Mouse (Mus musculus) megakaryocyte-erythroid progenitor cell, adult 5-6 weeks (primary cell): Measurements from ENCODE around the gene Angptl7. TPM values are rescaled to one million over a fixed set of nuclear protein-coding genes. Genes with fewer than 3 reads are reported as not detected.

ENCODE experiments used
- ATAC-seq: replicated peaks from 2 replicates; pipeline ENCODE4 v1.8.0; 2016; ENCODE audit warnings: mild to moderate bottlenecking, inconsistent platforms; ENCODE audit not compliant: severe bottlenecking, poor library complexity, low FRiP score, low TSS enrichment
- total RNA-seq, 2 experiments: library from RNA; stranded (forward) in 1 of 2; stranded (reverse) in 1 of 2; fragments of 200-1000, 215-1000 nt in 1 of 2; fragments of >200 nt in 1 of 2; fragmentation: Nextera tagmentation in 1 of 2; gene quantifications; 2 replicates each; pipeline ENCODE4 v1.2.3; 2014 to 2017

The Angptl7 gene
- total RNA-seq, 2 experiments from 2014 or later = not detected

- ATAC-seq = no peak
Observed at GRCm38 (mm10) chr4:148461772-148462171, 38.5 kb downstream of the Angptl7 start.

GRCm38 (mm10) chr4:148460656-148461284 lies 39.5 kb downstream of the Angptl7 start:
- ATAC-seq = no peak

GRCm38 (mm10) chr4:148455477-148456025 lies 44.7 kb downstream of the Angptl7 start:
- ATAC-seq = no peak

- ATAC-seq = no peak
Observed at GRCm38 (mm10) chr4:148453707-148454106, 46.6 kb downstream of the Angptl7 start.

GRCm38 (mm10) chr4:148448853-148449245 lies 51.4 kb downstream of the Angptl7 start:
- 0 out of 2 replicates have a peak, but pooled peaks have one; percentile 13 for ATAC-seq

- ATAC-seq = peak; percentile 92
Observed at GRCm38 (mm10) chr4:148448179-148448852, 51.9 kb downstream of the Angptl7 start, which contains the start of gene Mtor. Gene Mtor (plus strand): TSS chr4:148448611.

Other genes with a start within 250 kb of the Angptl7 start
- gene Disp3, start 212.5 kb downstream of the Angptl7 start, total RNA-seq (2014; fragmentation: Nextera tagmentation) = not detected in 2 replicates
- gene Disp3, start 212.5 kb downstream of the Angptl7 start, total RNA-seq (2017) = not detected in 2 replicates
- 14.9 and 21.7 TPM in 2 replicates for gene Ubiad1, start 55.7 kb downstream of the Angptl7 start, total RNA-seq (2014; fragmentation: Nextera tagmentation)
- 10.1 and 12.9 TPM in 2 replicates for gene Ubiad1, start 55.7 kb downstream of the Angptl7 start, total RNA-seq (2017)
- gene Mtor, start 51.8 kb downstream of the Angptl7 start, total RNA-seq (2014; fragmentation: Nextera tagmentation) = 26.5 and 27.9 TPM in 2 replicates
- 9.1 and 12.2 TPM in 2 replicates for gene Mtor, start 51.8 kb downstream of the Angptl7 start, total RNA-seq (2017)
- gene Exosc10, start 58.0 kb upstream of the Angptl7 start, total RNA-seq (2014; fragmentation: Nextera tagmentation) = 69.1 and 70.6 TPM in 2 replicates
- 54.7 and 66.6 TPM in 2 replicates for gene Exosc10, start 58.0 kb upstream of the Angptl7 start, total RNA-seq (2017)
- 261 and 281 TPM in 2 replicates for gene Srm, start 91.0 kb upstream of the Angptl7 start, total RNA-seq (2014; fragmentation: Nextera tagmentation)
- gene Srm, start 91.0 kb upstream of the Angptl7 start, total RNA-seq (2017) = 31.8 and 77.4 TPM in 2 replicates
- not detected in 2 replicates for gene Masp2, start 102.1 kb upstream of the Angptl7 start, total RNA-seq (2014; fragmentation: Nextera tagmentation)
- gene Masp2, start 102.1 kb upstream of the Angptl7 start, total RNA-seq (2017) = 0.33 TPM in 1 of 2 replicates, not detected in the other
- 456 and 583 TPM in 2 replicates for gene Tardbp, start 126.6 kb upstream of the Angptl7 start, total RNA-seq (2014; fragmentation: Nextera tagmentation)
- gene Tardbp, start 126.6 kb upstream of the Angptl7 start, total RNA-seq (2017) = 804 and 881 TPM in 2 replicates
- gene Gm572, start 142.9 kb upstream of the Angptl7 start, total RNA-seq (2014; fragmentation: Nextera tagmentation) = not detected in 2 replicates
- gene Gm572, start 142.9 kb upstream of the Angptl7 start, total RNA-seq (2017) = not detected in 2 replicates